Mouse (Mus musculus) skeletal muscle tissue, postnatal 0 days (tissue): ENCODE results near the gene Sh3yl1. TPM values are rescaled to one million over a fixed set of nuclear protein-coding genes. Genes with fewer than 3 reads are reported as not detected.

Experiments used
- polyA plus RNA-seq: library from polyadenylated mRNA; unstranded; fragments of >200 nt; fragmentation: Nextera tagmentation; extraction: Ambion mirVana; gene quantifications from 2 replicates; pipeline ENCODE4 v1.2.1, GENCODE M21; 2015

The Sh3yl1 gene
- 2.8 and 3.0 TPM in 2 replicates for polyA plus RNA-seq

GRCm38 (mm10) chr12:30911261-30912047, at the start of gene Sh3yl1, which contains the start of gene Acp1:
Sh3yl1 (plus strand) TSS chr12:30911668.
Acp1 (minus strand) TSS chr12:30911589.

GRCm38 (mm10) chr12:30883986-30884621, 27.4 kb upstream of the Sh3yl1 start, which contains the start of gene Alkal2:
Alkal2 (plus strand) TSS chr12:30884322.

Other genes with a start within 250 kb of the Sh3yl1 start
- gene Alkal2, start 27.3 kb upstream of the Sh3yl1 start, polyA plus RNA-seq: 1.3 and 2.1 TPM in 2 replicates
- gene Acp1, start 79 bp upstream of the Sh3yl1 start, polyA plus RNA-seq: 90.1 and 93.5 TPM in 2 replicates
- gene Fam110c, start 162.2 kb downstream of the Sh3yl1 start, polyA plus RNA-seq: 0.28 and 2.4 TPM in 2 replicates